Mouse (Mus musculus) midbrain, embryonic 14.5 days (tissue): Measurements from ENCODE around the gene Ghrl. TPM values are rescaled to one million over a fixed set of nuclear protein-coding genes. Genes with fewer than 3 reads are reported as not detected.
"Not testable (repeated sequence)": the region's sequence is repeated elsewhere in the genome, so short reads cannot be mapped to it uniquely, and the experiment has no call there.

Source experiments
- ATAC-seq: fragments of 200-750 bp; cut with Nextera tagmentation; 2 replicates; pipeline ENCODE4 v1.8.0; 2017; ENCODE audit warnings: moderate number of reproducible peaks, moderate library complexity; ENCODE audit not compliant: low FRiP score, low TSS enrichment
- DNase-seq: peaks from one replicate; pipeline ENCODE4 v3.0.0-alpha.2; 2015
- H3K27ac ChIP-seq: fragments of 300-500 bp; sonication (generic); replicated peaks from 2 replicates; pipeline ENCODE4 v1.5.1; 2014; ENCODE audit warnings: mild to moderate bottlenecking, low read depth, low read length, moderate library complexity
- H3K27me3 ChIP-seq: fragments of 300-500 bp; sonication (generic); 2 replicates; pipeline ENCODE4 v1.6.1; 2014; ENCODE audit warnings: low read length, control low read depth, mixed read lengths; ENCODE audit not compliant: control insufficient read depth, insufficient read depth
- H3K36me3 ChIP-seq: fragments of 300-500 bp; sonication (generic); 2 replicates; pipeline ENCODE4 v1.6.1; 2014; ENCODE audit warnings: low read length, control low read depth; ENCODE audit not compliant: control insufficient read depth, insufficient read depth
- H3K4me1 ChIP-seq: fragments of 300-500 bp; sonication (generic); 2 replicates; pipeline ENCODE4 v1.6.1; 2014; ENCODE audit warnings: mild to moderate bottlenecking, antibody characterized with exemption, low read length, control low read depth; ENCODE audit not compliant: control insufficient read depth, insufficient read depth
- H3K4me2 ChIP-seq: fragments of 300-500 bp; sonication (generic); 2 replicates; pipeline ENCODE4 v1.6.1; 2014; ENCODE audit warnings: mild to moderate bottlenecking, low read length, moderate library complexity
- H3K4me3 ChIP-seq: fragments of 300-500 bp; sonication (generic); replicated peaks from 2 replicates; pipeline ENCODE4 v1.5.1; 2014; ENCODE audit warnings: low read depth, low read length
- H3K9ac ChIP-seq: fragments of 300-500 bp; sonication (generic); replicated peaks from 2 replicates; pipeline ENCODE4 v1.6.1; 2014; ENCODE audit warnings: mild to moderate bottlenecking, low read length, moderate library complexity
- H3K9me3 ChIP-seq: fragments of 300-500 bp; sonication (generic); 2 replicates; pipeline ENCODE4 v1.6.1; 2016; ENCODE audit warnings: low read length, control low read depth, mixed read lengths; ENCODE audit not compliant: control insufficient read depth
- WGBS: fragments of 180-500 bp; shearing (Covaris S2); extraction: QIAGEN DNeasy Blood & Tissue Kit; methylation state at CpG from one replicate; pipeline ENCODE4 v1.1.7; 2014; 5-methylcytosine and 5-hydroxymethylcytosine counted together
- polyA plus RNA-seq: library from polyadenylated mRNA; unstranded; fragments of >200 nt; fragmentation: Nextera tagmentation; extraction: Ambion mirVana; gene quantifications from 2 replicates; pipeline ENCODE4 v1.2.1, GENCODE M21; 2014

The Ghrl gene
- polyA plus RNA-seq, 1 experiment from 2014 or later: 0.63 TPM

DNA sequence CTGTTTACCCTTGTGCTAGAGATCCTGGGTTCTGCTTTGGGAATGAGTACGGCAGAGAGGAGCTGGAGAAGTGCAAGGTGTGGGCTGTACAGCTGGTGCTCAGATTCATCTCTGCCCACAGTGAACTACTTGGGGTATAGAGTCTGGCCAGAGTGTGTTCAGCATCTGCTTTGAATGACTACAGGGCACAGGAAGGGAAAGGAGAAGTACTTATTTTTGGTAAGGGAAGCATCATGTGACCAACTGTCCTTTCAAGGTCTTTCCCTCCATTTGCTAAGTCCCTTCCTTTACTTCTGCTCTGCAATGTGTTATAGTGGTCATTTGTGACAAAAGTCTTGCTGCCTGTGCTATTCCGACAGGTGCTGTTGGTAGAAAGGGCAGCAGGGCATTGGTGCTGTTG is 5.4 kb downstream of the Ghrl start:
- DNase-seq (no peak), ATAC-seq (no peak)
- peaks cover 92% of the 10 kb centered on the region for H3K36me3 ChIP-seq
- H3K4me1 ChIP-seq: no peaks in the 10 kb centered on the region
- H3K9me3 ChIP-seq: no peaks in the 10 kb centered on the region
- no peak overlapping the region for H3K27ac ChIP-seq
- H3K27me3 ChIP-seq: no peaks in the 10 kb centered on the region
- no peak overlapping the region for H3K9ac ChIP-seq
- 95% methylated on average over 2 of the region's 2 CpGs for WGBS
- H3K4me2 ChIP-seq: no peak overlapping the region
- H3K4me3 ChIP-seq: no peak overlapping the region

DNA sequence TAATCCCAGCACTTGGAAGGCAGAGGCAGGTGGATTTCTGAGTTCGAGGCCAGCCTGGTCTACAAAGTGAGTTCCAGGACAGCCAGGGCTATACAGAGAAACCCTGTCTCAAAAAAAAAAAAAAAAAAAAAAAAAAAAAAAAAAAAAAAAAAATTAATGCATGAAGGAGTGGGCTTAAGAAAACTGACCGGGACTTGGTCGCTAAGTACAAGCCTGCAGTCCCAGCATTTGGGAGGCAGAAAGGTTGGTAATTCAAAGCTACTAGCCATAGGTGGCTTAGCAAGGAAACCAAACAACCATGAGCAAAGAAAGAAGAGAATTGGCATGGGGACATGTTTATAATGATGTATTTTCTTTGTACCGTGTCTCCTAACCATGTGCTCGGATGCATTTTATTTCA is 6.3 kb downstream of the Ghrl start:
- H3K9me3 ChIP-seq, DNase-seq, H3K4me2 ChIP-seq, H3K4me3 ChIP-seq, ATAC-seq, H3K27ac ChIP-seq, H3K9ac ChIP-seq, H3K4me1 ChIP-seq, H3K27me3 ChIP-seq: not testable (repeated sequence)
- 90% methylated on average over 4 of the region's 5 CpGs for WGBS
- peaks cover 92% of the 10 kb centered on the region for H3K36me3 ChIP-seq

- no peaks in the 10 kb centered on the region for H3K4me1 ChIP-seq
- no peak for ATAC-seq
- H3K27ac ChIP-seq: no peak overlapping the region
- DNase-seq: no peak
- H3K9me3 ChIP-seq: no peaks in the 10 kb centered on the region
- no peak overlapping the region for H3K4me3 ChIP-seq
- WGBS: 96% methylated on average over 3 of the region's 3 CpGs
- no peak overlapping the region for H3K4me2 ChIP-seq
- H3K36me3 ChIP-seq: peaks cover 95% of the 10 kb centered on the region
- no peak overlapping the region for H3K9ac ChIP-seq
- H3K27me3 ChIP-seq: no peaks in the 10 kb centered on the region
Observed at GRCm38 (mm10) chr6:113712718-113713117, 7.0 kb downstream of the Ghrl start.

GRCm38 (mm10) chr6:113697222-113698205 is 22.2 kb downstream of the Ghrl start:
- Histone ChIP-seq H3K4me3 (peak overlapping the region; percentile 86), H3K27me3 (no peaks in the 10 kb centered on the region), H3K4me2 (peak overlapping the region; percentile 99), H3K9ac (peak overlapping the region; percentile 73), H3K27ac (peak overlapping the region; percentile 83), H3K9me3 (no peaks in the 10 kb centered on the region), H3K36me3 (peaks cover 23% of the 10 kb centered on the region), H3K4me1 (peaks cover 15% of the 10 kb centered on the region)
- peak; percentile 78 for DNase-seq
- ATAC-seq: peak; percentile 65; the same call in 1 of the 2 replicates
- WGBS: under 1% methylated on average over 110 of the region's 113 CpGs

DNA sequence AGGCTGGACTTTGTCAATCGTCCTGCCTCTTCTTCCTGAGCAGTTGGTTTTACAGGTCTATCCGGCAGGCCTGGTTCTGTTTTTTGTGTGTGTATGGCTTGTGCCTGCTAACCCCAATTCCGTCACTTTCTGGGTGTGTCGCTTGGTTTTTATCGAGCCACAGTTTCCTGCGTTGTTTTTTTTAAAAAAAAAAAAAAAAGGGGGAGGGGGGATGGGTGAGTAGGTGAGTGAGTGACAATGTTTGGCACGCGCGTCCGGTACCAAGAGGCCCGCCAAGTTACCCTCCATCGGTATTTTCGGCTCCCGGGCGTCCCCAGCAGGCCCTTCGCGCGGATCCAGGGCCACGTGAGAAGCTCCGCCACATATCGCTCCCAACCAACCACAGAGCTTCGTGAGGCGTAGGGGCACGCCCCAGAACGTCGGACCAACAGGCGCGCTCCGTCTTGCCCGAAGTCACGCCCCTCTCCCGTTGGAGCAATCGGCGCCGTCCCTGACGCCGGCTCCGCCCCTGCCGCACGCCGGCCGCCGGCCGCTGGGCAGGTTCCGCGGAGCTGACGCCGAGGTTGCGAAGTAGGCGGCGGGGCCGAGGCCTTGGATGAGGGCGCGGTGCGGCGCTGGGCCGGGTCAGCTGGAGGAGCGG is 23.0 kb downstream of the Ghrl start, which contains the start of gene Tatdn2:
Tatdn2 (plus strand) TSS at position 469 of the 640 bp plus-strand sequence.
- WGBS: under 1% methylated on average over 54 of the region's 58 CpGs
- H3K4me1 ChIP-seq: peaks cover 15% of the 10 kb centered on the region
- ATAC-seq: peak; percentile 99

GRCm38 (mm10) chr6:113695766-113696355 is 23.8 kb downstream of the Ghrl start:
- 92% methylated on average over 4 of the region's 4 CpGs for WGBS
- no peak overlapping the region; the same call in 1 of the 2 replicates for H3K27ac ChIP-seq
- DNase-seq (no peak), ATAC-seq (no peak)
- H3K9ac ChIP-seq: peak overlapping the region; percentile 49; the same call in 1 of the 2 replicates
- peaks cover 15% of the 10 kb centered on the region for H3K4me1 ChIP-seq
- peak overlapping the region; percentile 99 for H3K4me2 ChIP-seq
- no peaks in the 10 kb centered on the region for H3K27me3 ChIP-seq
- no peaks in the 10 kb centered on the region for H3K9me3 ChIP-seq
- H3K36me3 ChIP-seq: peaks cover 8% of the 10 kb centered on the region; the same call in 1 of the 2 replicates
- peak overlapping the region; percentile 86 for H3K4me3 ChIP-seq

More for the DNA sequence above, 23.0 kb downstream of the Ghrl start, which contains the start of gene Tatdn2:
- Histone ChIP-seq H3K27ac (peak within 1 kb of the TSS; percentile 83), H3K9ac (peak within 1 kb of the TSS; percentile 73), H3K4me3 (peak within 1 kb of the TSS; percentile 86), H3K36me3 (peaks cover 15% of the 10 kb centered on the region), H3K4me2 (peak within 1 kb of the TSS; percentile 99), H3K27me3 (no peaks in the 10 kb centered on the region), H3K9me3 (no peaks in the 10 kb centered on the region)
- peak; percentile 98 for DNase-seq

- no peak overlapping the region for H3K27ac ChIP-seq
- DNase-seq (no peak), ATAC-seq (no peak)
- H3K9me3 ChIP-seq: no peaks in the 10 kb centered on the region
- H3K4me1 ChIP-seq: peaks cover 15% of the 10 kb centered on the region
- no peak overlapping the region for H3K4me3 ChIP-seq
- H3K9ac ChIP-seq: no peak overlapping the region
- no peak overlapping the region for H3K4me2 ChIP-seq
- no peaks in the 10 kb centered on the region for H3K27me3 ChIP-seq
- 83% methylated on average over 1 of the region's 1 CpGs for WGBS
- H3K36me3 ChIP-seq: peaks cover 7% of the 10 kb centered on the region; the same call in 1 of the 2 replicates
Observed at GRCm38 (mm10) chr6:113695203-113695602, 24.5 kb downstream of the Ghrl start.

DNA sequence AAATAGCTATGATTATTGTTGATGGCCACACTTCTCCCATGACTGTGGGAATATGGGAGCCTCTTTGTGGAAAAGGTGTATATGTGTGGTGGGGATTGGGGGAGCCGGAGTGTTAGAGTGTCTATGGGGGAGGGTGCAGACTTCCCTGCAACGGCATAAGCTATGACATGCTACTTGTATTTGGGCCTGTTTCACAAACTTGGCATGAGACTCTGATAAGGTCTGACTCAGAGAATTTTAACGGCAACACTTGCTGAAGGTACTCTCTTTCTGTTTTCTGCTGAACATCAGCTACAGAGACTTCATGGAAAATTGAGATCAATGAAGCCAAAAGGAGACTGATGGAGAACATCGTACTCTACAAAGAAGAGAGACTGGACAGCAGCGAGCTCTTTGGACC is 26.3 kb downstream of the Ghrl start:
- no peak for DNase-seq
- WGBS: 94% methylated on average over 5 of the region's 5 CpGs
- Histone ChIP-seq H3K27ac (no peak overlapping the region), H3K36me3 (no peaks in the 10 kb centered on the region), H3K4me2 (no peak overlapping the region), H3K4me3 (no peak overlapping the region), H3K9ac (no peak overlapping the region), H3K27me3 (no peaks in the 10 kb centered on the region), H3K4me1 (peaks cover 10% of the 10 kb centered on the region), H3K9me3 (no peaks in the 10 kb centered on the region)
- ATAC-seq: no peak
